In genomic region chr1:181728707-181729106, GRCm38 (mm10) we compare ENCODE assay signal across 8 mouse cellular contexts.
DNase-seq lines count a peak whose midpoint lies in the region; ATAC-seq lines count a peak whose summit lies in the region.

No protein-coding gene starts in this region.

- 47% methylated on average over 5 of the region's 5 CpGs for WGBS in liver, embryonic 12.5 days (ENCODE audit: insufficient replicate concordance)
- WGBS in neural tube, embryonic 15.5 days: 65% methylated on average over 5 of the region's 5 CpGs

- no peak for ATAC-seq in cerebellum, adult (ENCODE audit: insufficient number of reproducible peaks, low FRiP score, low TSS enrichment)
- ATAC-seq in liver, embryonic 12.5 days: no peak
- ATAC-seq in megakaryocyte-erythroid progenitor cell, adult 5-6 weeks (replicated peaks; ENCODE audit: low FRiP score, low TSS enrichment, poor library complexity, severe bottlenecking): 0 out of 2 replicates have a peak, but pooled peaks have one; percentile 37
- no peak for ATAC-seq in neural tube, embryonic 15.5 days (ENCODE audit: low FRiP score)

- H3K4me3 ChIP-seq in liver, embryonic 12.5 days: no peak overlapping the region
- no peak overlapping the region for H3K4me3 ChIP-seq in neural tube, embryonic 15.5 days (replicated peaks)

- no peak overlapping the region for H3K9ac ChIP-seq in liver, embryonic 12.5 days
- no peak overlapping the region for H3K9ac ChIP-seq in neural tube, embryonic 15.5 days (replicated peaks)

- H3K4me1 ChIP-seq in liver, embryonic 12.5 days: no peaks in the 10 kb centered on the region
- no peaks in the 10 kb centered on the region for H3K4me1 ChIP-seq in neural tube, embryonic 15.5 days

- no peaks in the 10 kb centered on the region for H3K27me3 ChIP-seq in liver, embryonic 12.5 days (replicated peaks)
- H3K27me3 ChIP-seq in neural tube, embryonic 15.5 days (replicated peaks): no peaks in the 10 kb centered on the region

- no peaks in the 10 kb centered on the region for H3K9me3 ChIP-seq in liver, embryonic 12.5 days (replicated peaks)
- no peaks in the 10 kb centered on the region for H3K9me3 ChIP-seq in neural tube, embryonic 15.5 days (replicated peaks)

- peak; percentile 2 for DNase-seq in cerebellum, adult 9-10 months
- DNase-seq in liver: peak; percentile 22
- DNase-seq in adrenal gland, postnatal 36 days: peak; percentile 8 to 30
- DNase-seq in induced T-regulatory cell, adult 2 months (ENCODE audit: low read depth): peak; percentile 44

- H3K27ac ChIP-seq in liver, embryonic 12.5 days: no peak overlapping the region
- H3K27ac ChIP-seq in neural tube, embryonic 15.5 days (replicated peaks): no peak overlapping the region

- no peak overlapping the region for H3K4me2 ChIP-seq in liver, embryonic 12.5 days
- H3K4me2 ChIP-seq in neural tube, embryonic 15.5 days: no peak overlapping the region

- no peaks in the 10 kb centered on the region for H3K36me3 ChIP-seq in liver, embryonic 12.5 days
- H3K36me3 ChIP-seq in neural tube, embryonic 15.5 days: no peaks in the 10 kb centered on the region
